Mouse (Mus musculus) urinary bladder, postnatal 10 days (tissue): ENCODE data around the gene Casc1.

ENCODE experiments used
- DNase-seq: peaks from one replicate; pipeline ENCODE4 v3.0.0; 2022; ENCODE audit warnings: low spot score

The Casc1 gene

DNA sequence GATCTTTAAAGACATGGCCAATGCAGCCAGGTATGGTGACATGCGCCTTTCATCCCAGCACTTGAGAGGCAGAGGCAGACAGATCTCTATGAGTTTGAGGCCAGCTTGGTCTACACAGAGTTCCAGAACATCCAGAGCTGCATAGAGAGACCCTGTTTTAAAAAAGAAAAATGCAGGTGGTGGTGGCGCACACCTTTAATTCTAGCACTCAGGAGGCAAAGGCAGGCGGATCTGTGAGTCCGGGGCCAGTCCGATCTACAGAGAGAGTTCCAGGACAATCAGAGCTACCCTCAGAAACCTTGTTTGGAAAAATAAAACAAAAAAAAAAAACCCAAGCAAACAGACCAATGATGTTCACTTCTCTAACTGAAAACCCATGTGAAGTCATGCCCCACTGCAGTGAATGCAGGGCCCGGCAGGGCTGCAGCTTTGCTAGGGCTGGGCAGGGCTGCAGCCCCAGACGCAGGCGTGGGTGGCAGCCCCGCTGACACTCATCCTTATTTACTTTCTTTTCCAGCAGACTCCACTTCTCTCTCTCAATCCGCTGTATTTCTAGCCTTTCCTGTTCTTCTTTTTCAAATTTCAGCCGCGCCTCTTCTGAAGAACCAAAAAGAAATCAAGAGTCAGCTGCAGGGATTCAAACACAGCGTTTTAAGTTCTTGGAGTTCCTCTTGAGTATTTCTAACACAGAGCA is 8.2 kb downstream of the Casc1 start:
- no peak for DNase-seq

DNA sequence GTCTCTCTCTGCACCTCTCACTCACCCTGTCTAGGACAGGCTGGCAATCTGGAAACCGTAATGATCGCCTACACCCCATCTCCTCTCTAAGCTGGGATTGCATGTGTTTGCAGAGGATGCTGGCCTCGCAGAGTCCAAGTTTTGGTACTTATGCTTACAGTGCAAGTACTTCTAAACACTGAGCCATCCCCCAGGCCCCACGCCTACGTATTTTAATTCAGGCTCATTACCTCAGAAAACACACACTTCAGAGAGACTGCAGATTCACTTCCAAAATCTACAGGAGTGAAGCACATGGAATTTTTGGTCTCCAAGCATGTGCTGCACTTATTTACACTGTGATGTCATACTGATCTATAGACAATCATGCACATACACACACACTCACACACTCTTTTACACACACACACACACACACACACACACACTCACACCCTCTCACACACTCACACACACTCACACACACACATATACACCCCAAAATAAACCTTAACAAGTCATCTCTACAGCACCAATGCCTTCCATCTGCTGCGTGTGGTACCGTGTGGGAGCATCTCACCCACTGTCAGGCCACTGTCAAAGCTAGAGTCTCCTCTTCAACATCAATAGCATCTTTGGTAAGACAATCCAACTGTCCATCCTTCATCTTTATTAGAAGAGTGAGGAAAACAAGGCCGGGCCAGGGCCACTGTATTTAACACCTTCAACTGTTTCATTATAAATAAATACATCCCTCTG is 12.7 kb downstream of the Casc1 start:
- DNase-seq: no peak

DNA sequence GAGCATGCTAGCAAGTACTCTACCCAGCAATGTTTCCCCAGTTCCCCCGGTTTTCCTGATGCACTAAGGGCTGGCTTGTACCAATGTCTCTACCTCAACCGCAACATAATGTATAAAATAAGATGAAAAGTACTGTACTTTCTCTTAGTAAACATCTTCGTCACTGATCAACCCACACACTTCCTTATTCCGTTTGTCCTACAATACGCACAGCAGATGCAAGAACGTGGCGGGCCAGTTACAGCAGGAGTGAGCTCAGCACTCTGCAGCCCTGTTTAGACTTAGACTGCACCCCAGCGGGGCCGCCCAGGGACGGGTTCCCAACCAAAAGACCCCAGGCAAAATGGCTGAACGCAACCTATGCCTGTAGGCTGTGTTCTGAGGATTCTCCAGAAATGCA is 17.4 kb downstream of the Casc1 start:
- DNase-seq: no peak

DNA sequence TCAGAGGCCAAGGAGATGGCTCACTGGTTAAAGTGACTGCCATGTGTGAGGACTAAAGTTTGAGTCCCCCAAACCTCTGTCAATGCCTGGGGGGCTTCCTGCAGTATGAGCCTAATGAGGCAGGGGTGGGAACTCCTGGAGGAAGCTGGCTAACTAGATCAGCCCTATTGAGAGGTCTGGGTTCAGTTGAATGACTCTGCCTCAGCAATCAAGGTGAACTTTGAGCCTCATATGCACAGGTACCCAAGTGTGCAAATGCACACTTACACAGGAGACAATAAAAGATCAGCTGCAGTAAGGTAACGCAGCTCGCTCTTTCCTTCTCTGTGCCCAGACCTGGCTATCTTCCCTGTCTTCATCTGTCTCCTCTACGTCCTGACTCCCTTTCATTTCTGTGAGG is 17.8 kb downstream of the Casc1 start:
- no peak for DNase-seq

DNA sequence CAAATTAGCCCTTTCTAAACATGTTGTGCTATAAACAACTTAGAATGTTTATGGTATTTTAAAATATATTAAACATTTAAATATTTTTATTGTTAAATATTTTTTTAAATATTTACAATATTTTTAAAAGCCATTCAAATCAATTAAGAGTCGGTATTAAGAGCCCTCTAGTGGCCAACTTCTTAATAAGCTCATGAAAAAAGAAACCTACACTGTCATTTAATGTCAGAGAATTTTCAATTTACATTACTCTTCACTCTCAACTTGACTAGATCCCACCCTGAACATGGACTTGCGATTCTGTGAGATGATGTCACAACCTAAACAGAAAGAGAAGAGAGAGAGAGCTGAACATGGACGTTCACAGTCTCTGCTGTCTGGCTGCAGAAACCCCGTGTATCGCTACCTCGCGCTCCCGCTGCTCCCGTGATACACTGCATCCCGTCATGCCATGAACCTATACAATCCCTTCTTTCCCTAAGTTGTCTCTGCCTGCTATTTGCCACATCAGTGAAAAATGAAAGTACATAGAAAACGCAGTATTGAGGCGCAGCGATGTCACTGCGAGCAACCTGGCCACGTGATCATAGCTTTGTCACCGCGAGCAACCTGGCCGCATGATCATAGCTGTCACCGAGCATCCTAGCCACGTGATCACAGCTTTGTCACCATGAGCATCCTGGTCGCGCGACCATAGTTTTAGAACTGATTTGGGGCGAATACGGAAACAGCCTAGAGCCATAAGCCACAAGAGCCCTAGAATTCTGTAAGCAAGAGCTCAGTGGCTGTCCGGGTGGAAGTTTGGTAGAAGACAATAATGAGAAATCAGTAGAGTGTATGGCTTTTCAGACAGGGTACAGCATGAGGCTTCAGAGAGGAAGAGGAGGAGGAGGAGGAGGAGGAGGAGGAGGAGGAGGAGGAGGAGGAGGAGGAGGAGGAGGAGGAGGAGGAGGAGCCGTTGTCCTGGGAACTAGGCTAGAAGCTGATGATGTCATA is 23.4 kb downstream of the Casc1 start:
- DNase-seq: no peak

DNA sequence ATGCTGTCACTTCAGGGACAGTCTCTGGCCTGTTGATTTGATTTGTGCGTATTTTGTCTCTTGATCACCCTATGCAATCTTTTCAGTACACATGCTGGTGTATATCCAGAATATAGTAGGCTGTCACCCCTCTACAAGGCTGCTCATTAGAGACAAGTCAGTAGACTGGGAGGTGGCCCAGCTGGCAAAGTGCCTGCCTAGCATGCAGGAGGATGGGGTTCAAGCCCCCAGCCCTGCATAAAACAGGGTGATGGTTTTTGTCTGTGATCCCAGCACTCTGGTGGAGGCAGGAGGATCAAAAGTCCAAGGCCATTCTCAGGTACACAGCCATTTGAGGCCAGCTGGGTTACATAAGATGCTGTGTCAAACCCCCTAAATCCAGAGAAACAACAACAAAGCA is 24.7 kb downstream of the Casc1 start:
- DNase-seq: no peak

DNA sequence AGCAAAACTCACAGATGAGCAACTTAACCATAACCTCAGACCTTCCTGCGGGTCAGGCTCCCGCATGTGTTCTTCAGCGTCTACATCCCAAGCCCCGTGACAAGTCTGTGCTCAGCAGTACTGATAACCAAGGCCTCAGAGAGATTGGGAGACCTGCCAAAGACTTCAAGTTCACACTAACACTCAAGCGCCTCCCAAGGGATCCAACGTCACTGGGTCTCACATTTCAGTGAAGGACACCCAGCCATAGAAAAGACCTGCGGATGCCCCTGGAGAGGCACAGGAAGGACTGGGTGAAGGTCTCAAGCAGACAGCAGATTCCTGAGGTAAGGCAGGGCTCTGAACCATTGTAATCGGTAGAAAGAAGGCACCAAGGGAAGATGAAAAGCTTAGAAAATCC is 28.8 kb downstream of the Casc1 start:
- no peak for DNase-seq

DNA sequence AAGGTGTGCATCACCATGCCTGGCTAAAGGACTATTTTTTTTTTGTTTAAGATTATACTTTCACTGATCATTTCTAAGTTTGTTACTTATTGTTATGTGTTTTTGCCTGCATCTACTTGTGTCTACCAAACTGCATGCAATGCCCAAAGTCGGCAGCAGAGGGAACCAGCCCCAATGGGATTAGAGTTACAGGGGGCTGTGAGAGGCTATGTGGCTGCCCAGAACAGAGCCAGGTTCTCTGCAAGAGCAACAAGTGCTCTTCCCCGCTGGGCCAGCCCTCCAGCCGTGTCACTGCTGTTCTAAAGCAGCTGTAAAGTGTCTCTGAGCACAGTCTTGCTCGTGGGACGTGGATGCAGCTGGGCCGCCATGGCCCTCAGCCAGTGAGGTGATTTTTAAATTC is 31.1 kb downstream of the Casc1 start:
- no peak for DNase-seq

DNA sequence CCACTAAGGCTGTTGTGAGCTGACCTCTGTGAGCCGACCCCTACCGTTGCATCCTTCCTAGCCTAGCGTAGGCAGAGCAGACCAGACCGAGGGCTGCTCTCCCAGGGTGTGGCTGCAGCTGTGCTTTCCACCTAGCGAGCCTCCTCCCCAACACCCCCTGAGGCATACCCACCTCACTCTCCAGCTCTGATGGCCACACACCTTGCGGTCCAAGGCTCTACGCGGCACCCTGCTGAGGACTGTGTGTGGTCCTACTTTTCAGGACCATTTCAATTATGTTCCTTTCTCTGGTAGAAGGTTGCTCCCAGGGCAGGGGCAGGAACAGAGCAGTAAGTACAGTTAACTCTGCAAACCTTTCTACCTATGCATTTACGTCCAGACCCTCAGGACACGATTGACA is 34.3 kb downstream of the Casc1 start:
- DNase-seq: no peak

DNA sequence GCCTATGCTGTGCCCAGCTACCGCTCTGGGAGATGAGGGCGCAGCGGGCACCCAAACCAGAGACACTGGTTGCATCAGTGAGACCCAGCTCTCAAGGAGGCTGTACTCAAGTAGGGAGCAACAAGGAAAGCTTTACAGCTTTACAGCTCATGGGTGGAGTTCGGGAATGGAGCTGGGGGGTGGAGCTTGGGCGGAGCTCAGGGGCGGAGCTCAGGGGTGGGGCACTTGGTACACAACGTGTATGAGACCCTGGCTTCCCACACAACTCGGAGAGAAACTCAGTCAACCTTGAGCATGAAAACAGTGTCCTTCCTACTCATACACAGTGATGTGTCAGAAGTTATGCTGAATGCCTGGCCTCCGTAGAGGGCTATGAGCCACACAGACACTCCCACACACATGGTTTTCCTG is 35.2 kb downstream of the Casc1 start:
- DNase-seq: no peak

DNA sequence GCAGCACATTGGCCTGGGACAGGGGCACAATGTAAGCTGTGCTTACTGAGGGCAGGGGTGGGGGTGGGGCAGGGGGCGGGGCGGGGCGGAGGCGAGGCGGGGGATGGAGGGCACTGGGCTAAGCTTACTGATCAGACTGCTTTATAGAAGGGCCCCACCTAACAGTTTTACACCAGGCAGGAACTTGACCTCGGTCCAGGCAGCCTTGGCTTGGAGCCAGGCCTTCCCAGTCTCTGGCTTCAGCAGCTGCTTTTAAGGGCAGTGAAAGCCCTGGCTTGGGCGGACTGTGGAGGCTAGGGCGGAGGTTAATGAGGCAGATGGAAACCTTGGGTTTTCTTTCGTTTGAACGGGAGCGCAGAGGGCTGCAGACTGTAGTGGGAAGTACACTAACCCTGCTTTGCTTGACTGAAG is 37.0 kb downstream of the Casc1 start:
- DNase-seq: peak; percentile 24

DNA sequence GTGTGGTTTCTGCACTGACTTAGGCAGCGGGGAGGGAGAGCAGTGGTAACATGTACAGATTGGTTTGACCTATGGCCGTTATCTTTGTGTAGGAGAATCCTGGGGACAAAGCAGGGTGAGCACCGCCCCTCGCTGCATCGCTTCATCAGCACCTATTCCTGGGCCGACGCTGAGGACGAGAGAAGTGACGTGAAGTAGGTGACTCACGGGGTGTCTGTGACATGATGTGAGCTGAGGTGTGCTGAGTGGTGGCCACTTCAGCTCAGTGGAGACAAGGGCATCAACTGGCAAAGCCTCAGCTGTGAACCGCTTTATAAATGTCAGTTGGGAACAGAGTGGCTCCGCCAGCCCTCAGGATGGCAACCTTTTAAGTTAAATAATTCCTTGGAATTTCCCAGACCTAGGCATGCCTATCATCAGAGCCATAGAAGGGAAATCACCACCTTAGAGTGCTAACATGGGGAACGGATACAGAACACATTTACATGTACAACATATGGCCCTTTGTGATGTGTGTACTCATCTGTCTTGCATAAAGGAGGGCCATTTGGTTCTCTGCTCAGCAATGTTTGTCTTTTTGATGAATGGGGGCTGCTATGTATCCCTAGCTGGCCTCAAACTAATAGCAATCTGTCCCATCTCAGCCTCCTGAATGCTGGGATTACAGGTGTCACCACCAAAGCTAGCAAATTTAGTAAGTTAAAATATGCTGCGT is 38.8 kb downstream of the Casc1 start:
- DNase-seq: no peak

DNA sequence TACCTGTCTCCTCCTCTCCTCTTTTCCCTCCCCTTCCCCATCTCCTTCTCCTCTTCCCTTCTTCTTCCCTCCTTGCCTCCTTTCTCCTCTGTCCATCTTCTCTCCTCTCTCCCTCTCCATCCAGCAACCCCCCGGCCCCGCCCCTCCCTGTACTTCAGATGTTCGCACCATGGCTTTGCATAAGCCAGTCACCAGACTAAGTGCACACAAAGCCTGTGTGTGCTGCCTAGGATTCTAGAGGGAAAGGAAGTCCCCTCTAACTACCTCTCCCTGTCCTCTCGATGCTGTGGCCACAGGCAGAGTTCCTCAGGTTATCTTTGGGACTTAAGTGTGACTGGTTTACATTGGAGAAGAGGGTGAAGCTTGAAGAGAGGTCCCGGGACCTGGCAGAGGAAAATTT is 50.2 kb downstream of the Casc1 start:
- no peak for DNase-seq

DNA sequence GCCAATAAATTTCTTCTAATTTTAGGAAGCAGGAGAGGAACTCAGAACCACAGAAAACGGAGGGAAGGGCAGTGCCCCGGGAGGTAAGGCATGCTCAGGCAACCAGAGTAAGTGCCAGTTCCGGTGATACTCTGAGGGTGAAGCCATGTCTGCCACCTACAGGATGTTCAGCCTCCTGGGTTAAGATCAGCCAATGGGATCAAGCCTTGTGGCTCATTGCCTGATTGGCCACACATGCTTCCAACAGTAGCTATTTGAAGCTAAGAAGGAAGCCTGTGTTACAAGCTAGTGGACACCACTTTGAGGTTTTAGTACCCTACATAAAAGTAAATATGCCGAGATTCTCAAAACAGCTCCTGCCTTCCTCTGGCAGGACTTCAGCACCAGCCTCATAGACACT is 52.2 kb downstream of the Casc1 start:
- no peak for DNase-seq

DNA sequence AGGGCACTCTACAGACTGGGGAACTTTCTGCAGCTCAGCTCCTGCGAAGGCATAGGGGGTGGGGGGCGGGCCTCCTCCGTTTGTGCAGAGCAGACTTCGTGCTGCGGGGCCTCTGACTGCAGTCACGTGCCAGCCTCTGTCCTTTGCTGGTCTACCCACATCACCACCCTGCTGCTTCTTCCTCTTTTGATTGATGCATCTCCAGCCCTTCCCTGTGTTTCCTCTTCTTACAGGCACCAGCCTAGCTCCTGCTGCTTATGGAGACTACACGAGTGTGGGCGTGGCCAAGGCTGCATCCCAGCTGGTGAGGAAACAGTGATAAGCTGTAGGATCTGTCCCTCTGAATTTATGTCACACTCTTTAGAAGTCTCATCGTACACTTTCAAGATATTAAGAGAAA is 61.8 kb downstream of the Casc1 start:
- no peak for DNase-seq

DNA sequence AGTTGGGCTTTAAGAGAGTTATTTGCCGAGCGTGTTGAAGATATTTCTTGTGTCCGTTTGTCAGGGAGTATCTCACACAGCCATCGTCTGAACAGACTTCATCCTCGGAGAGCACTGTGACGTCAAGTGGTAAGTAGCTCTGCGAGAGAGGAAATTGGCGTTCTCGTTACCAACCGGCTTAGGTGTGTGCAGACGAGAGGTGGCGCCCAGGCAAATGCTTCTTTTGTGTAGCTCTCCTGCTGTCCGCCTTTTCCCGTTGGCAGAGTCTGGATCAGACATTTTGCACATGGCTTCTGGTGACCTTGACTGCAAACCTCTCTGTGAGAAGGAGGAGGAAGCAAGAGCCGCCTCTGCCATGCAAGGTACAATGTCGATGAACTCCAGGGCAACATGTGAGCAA is 63.1 kb downstream of the Casc1 start:
- no peak for DNase-seq

DNA sequence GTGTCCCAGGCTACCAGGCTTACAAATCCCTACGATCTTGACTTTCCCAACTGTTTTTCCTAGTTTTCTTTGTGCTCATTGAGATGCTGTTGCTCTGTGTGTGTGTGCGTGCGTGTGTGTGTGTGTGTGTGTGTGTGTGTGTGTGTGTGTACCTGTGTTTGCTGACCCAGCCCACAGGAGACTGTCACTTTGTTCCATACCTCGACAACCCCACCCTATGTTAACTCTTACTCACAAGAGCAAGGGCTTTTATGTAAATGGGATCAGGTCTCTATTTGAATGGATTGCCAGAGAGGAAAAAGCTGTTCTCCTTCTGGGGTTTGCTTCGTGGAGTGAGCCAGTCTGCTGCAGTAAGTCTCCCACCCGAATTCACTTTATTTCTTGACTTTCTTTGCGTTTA is 65.6 kb downstream of the Casc1 start:
- DNase-seq: no peak

DNA sequence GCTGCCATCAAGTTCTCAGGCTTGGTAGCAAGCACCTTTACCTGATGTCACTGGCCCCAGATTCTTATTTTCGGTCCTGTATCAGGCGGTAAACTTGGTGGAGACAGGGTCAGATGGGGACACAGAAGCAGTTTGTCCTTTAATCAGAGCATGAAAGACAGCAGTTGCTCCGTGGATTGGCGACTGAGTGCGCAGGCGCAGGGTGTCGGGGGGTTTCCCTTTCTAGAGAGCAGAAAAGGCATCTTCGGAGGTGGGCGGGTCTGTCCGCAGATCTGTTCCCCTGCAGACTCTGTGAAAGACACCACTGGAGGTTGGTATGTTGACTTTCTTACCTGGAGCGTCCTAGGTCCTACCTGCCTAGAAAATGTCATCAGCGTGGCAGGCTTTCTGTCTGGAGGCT is 69.0 kb downstream of the Casc1 start:
- DNase-seq: no peak

DNA sequence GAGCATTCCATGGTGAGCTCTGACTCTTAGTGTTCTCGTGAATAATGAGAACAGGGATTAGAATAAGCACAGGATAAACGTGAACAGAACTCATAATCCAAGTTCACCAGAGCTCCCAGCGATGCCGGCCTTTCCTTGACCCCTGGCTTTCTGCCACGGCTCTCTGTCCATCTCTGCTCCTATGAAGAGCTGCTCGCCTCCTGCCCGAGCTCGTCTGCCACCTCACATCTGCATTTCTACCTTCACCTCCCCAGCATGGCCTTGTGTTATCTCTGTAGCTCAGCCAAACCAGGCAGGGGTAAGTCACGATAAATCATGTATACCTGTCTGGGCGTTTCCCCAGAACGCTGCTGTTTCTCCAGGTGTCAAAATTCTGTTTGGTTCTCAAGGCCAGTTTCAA is 70.1 kb downstream of the Casc1 start:
- no peak for DNase-seq

DNA sequence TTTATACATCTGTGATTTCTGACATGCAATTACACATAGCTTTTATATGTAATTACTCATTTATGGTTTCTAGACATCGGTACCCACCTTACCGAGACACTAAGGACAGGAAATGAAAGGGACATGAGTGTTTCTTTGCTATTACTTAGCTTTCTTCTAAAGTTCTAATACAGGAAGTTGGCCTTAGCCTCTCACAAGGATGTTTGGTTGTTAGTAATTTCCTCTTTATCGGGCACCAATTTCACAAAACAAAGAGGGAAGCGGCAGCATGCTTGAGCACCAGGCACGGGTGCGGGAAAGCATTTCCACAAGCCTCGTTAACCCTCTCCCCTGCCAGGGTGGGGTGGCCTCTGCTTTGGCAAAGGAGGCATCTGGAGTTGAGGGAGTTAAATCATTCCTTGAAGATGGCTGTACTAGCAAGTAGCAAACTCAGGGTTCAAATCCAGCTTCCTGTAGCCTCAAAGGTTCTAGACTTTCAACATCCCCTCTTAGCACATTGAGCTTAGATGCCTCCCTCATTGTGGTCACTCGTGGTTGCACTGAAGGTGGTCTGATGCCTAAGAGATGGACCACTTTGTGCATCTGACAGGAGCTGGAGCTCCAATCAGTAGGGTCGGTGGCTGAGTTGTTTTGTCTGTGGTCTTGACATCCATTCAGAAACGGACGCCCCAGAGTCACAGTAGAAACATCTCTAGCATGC is 70.9 kb downstream of the Casc1 start:
- no peak for DNase-seq

DNA sequence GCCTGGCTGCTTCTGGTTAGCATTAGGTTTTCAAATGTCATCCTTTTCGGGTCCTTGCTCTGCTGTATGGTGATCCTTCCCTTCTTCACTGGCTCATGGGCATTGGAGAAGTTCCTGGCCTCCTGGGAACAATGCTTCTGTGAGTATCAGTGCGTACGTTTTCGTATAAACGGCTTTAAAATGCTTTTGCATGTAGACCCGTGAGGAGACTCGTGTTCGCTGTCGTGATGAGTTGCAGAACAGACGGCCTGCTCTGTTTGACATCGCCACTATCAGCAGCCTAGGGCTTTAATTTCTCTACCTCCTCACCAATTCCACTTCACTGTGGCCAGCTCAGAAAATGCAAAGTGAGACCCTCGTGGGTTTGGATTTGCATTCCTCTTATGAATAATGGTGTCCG is 71.6 kb downstream of the Casc1 start:
- no peak for DNase-seq

DNA sequence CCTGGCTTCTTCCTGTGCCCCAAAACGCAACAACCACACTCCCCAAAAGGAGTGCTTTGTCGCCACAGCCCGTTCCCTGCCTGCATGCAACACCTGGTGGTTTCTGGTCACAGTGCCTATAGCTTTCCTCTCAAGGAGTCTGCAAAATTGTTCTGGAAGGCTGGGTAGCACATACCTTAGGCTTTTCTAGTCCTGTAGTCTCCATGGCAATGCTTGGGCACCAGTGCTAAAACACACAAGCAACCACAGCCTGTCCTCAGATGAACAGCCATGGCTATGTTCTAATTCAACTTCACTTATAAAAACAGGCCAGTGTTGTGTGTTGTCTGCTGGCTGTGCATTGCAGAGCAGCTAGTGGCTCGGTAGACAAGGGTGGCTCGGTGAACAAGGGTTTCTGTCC is 74.0 kb downstream of the Casc1 start:
- no peak for DNase-seq
